Mouse (Mus musculus): ENCODE measurements around the gene Sh3rf3.

The Sh3rf3 gene

DNA sequence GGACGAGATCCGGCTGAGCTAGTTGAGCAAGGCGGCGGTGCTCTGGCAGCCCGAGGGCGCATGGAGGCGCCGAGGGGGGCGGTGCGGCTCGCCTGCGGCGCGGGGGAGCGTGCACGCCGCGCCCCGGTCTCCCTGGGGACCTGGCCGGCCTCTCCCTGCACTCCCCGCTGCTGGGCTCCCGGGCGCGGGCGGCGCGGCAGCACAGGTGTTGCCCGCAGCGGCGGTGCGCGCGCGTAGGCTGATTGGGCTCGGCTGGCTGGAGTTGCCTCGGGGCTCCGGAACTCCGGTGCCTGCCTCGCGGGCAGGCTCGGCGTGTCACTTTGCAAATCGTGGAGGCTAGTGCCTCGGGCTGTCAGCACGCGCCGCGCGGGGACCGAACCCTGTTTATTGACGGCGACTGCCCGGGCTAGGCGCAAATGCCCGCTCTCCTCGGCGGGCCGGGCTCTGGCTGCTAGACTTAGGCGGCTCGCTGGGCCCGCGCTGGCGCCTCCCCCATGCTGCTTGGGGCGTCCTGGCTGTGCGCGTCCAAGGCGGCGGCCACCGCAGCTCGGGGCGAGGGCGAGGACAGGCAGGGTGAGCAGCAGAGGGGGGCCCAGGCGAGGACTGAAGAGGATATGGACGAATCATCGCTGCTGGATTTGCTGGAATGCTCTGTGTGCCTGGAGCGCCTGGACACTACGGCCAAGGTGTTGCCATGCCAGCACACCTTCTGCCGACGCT lies at the start of gene Sh3rf3:
Gene Sh3rf3, plus strand, starts transcription at position 279 of the 720 bp plus-strand sequence.
- DNase-seq (ENCODE audit: low spot score) = peak; percentile 63

DNA sequence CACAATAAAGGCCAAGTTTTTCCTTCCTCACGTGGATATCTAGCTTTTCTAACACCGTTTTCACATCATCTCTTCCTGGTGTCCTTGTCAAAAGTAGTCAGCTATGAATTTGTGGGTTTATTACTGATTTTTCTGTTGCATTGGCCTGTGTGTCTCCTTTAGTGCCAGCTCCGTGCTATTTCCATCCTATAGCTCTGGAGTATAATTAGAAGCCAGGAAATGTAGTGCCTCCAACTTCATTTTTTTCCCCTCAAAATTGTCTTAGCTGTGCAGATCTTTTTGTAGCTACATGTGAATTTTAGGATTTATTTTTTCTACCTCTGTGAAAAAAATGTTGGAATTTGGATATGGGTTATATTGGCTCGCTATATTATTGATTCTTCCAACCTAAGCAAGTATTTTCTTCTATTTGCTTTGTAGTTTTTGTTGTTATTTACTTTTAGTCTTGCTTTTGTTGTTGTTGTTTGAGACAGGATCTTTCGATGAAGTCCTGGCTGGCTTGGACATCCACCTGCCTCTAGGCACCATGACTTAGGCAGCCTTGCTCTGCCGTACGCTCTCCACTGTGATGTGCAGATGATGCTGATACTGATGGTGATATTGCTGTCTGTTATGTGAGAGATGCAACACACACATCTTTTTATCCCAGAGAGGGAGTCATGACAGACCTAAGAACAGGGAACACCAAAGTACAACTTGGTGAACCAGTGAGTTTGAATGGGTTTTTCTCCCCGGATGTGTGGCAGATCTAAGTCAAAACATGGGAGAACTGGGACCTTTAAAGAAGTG lies 24.5 kb upstream of the Sh3rf3 start:
- no peak for DNase-seq (ENCODE audit: low spot score)

DNA sequence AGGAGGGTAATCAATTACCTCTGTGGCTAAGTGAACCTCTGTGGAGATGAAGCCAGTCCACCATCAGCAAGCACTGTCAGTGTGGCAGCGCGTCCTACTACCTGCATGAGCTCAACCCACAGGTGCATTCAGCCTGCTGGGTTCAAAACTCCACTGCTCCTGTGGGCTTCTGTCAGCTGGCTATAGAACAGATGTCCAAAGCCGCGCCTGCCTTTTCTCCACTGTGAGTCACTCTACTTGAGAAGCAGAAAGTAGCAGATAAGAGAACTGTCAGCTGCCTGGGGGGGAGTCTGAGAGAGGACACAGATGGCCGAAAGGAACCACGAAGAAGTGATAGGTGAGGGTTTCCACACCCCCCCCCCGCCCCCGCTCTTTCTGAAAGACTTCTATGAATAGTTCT lies 15.6 kb upstream of the Sh3rf3 start:
- no peak for DNase-seq (ENCODE audit: low spot score)

DNA sequence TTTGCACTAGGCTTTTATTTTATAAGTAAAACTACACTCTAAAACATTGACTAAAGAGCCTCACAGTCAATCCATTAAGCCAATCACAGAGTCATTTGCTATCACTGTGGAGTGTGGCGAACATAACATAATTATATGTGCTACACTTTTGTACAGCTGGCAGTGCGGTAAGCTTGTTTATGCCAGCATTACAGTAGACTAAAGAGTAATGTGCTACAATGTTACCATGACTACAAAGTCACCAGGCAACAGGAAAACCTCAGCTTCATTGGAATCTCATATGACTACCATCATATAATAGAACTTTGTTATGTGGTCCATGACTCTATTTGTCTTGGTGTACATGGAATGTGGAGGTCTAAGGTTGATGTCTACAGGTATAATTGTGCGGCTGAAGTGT lies 15.0 kb upstream of the Sh3rf3 start:
- no peak for DNase-seq (ENCODE audit: low spot score)

DNA sequence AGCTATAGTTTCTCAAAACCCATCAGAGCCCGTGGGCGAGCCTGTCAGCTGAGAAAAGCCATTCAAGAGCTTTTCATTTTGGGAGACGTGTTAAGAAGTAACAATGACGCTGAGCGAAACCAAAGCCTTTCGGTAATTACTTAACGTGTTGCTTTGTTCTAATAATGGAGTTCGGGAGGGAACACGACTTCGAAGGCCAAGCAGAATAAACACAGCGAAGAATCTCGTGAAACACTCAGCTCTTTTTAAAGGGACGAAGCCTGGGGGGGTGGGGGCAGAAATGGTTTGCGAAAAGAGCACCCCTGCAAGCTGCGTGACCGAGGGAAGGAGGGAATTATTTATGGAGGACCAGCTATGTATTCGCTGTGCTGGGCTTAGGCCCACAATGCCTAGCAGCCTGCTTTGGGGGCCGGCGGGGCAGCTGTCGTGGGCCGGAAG lies 12.1 kb upstream of the Sh3rf3 start:
- DNase-seq (ENCODE audit: low spot score) = no peak

DNA sequence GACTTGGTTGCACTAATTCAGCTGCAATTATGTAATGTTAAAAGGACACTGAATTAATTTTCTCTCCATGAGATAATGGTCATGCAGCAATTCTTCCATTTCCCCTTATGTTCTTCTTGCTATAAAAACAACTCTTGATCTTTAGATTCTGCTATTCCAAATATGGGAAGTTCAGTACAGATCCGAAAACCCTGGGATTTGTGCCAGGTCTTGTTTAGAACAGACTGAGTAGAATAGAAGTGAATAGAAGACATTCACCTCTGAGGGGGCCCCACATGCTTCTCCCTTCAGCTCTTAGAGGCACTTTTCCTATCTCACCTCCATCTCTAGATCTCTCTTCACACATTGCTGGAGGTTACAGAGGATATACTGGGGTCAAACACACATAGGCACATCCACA lies 10.8 kb upstream of the Sh3rf3 start:
- no peak for DNase-seq (ENCODE audit: low spot score)

DNA sequence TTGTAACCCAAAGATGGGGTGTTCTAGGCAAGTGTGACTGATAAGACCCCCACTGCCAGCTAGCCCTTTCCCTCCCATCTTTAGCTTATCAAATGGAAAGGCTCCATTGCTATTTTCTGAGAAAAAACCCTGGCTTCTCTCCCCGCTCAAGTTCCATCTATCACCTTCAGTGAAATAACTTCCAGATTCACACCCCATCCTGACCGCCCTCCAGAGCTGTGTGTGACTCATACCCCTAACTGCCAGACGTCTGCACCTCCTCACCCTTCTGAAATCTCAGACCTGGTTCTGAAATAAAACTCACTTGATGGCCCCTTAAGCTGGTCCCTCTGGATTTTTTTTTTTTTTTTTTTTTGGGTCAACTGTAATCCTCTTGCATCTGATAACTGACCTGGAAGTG lies 5.2 kb upstream of the Sh3rf3 start:
- no peak for DNase-seq (ENCODE audit: low spot score)

DNA sequence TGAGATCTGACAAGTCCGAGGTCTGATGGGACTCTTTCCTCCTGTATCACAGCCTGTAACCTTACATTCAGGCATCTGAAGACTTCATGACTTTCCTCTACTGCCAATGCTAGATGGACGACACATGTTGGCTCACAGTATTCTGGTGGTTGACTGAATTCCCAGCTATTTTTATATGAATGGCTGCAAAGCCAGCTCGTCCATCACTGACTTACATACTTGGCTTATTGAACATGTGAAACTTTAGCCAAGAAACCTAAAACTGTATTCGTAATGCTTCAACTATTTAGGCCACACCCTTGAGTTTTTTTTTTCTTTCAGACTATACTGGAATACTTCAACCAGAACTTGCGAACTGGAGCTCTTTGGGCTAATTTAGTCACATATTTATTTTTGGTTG lies 3.0 kb upstream of the Sh3rf3 start:
- DNase-seq (ENCODE audit: low spot score) = no peak

DNA sequence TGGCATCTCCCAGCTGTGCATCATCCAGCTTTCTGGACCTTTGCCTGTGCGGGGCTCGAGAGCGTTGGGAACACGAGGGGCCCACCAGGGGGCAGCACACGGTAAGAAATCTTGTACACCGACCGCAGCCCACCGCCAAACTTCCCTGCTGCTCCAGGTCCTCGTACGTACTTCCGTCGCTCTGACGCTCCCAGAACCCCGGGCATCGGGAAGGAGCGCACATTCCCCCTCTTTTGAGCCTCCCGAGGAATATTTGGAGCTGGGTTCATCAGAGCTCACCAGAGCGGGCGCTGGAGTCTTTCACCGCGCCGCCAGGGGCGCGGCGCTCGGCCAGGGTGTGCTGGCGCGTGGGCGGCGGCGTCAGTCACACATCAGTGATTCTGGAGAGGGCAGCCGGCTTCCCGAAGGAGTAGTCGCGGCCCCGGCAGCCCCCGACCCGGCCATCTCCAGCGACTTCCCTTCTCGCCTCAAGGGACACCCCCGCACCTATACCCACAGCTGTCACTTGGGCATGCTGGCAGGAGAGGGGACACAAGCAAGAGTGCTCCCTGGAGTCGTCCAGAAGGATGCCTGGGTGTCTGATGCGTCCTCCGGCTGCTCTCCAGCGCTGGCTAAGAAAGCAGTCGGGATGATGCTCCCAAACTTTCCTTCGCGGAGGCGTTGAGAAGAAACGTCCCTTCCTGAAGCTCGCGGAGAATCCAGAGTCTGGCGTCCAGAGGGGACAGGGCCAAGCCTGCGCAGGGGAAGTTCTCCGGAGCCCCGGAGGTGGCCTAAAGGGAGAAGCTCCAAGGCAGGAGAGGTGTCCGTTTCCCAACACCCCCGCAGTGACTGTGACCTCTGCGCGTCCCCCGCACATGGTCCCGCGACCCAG lies 714 bp upstream of the Sh3rf3 start:
- DNase-seq (ENCODE audit: low spot score) = peak; percentile 98

DNA sequence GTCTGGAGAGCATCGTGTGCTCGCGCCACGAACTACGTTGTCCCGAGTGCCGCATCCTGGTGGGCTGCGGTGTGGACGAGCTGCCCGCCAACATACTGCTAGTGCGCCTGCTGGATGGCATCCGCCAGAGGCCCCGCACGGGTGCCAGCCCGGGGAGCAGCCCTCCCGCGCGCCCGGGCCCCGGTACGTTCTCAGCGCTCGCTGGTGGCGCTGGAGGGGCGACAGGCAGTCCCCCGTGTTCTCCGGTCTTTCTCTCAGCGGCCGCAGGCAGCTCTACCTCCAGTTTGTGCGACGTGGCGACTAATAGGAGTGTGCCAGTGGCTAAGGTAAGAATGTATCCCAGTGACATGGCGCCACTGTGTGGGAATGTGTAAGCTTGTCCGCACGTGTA lies 637 bp downstream of the Sh3rf3 start:
- DNase-seq (ENCODE audit: low spot score) = peak; percentile 55

DNA sequence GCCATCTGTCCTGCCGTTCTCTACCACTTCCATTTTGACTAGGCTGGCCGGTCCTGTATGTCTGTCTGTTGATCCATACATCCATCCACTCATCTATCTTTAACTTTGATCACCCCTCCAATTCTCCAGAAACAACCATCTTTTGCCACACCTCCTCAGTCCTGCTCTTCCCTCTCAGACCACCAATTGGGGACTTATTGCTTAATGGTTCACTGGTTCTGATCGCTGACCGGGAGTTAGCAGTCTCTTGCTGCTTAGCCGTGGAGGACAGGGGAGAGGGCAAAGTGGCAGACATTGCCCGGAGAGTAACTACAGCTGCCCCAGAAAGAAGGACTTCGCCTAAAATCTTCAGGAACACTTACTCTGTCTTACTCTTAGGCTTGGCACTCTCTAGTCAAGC lies 1.3 kb downstream of the Sh3rf3 start:
- peak; percentile 53 for DNase-seq (ENCODE audit: low spot score)

DNA sequence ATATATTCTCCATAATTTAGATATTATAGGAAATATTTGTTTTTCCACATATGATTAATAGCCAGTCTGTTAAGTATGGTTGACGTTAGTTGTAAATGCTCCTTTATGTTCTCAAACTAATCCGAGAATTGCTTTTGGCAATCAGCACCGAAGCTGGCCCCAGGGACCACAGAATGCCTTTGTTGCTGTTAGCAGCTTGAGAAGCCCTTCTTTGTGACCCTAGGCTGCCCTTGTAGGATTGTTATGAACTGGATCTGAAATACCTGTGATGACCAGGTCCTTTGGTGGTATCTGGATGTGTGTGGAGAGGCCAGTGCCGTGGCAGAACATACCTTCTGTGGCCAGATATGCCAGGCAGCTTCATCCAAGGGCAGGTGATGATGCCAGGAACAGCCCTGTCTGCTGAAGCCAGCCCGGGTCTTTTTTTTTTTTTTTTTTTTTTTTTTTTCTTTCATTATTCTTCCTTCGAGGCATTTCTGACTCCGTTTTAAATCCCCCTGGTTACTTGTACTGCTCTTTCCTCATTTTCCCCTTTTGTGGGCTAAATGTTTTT lies 10.9 kb downstream of the Sh3rf3 start:
- DNase-seq (ENCODE audit: low spot score) = no peak

DNA sequence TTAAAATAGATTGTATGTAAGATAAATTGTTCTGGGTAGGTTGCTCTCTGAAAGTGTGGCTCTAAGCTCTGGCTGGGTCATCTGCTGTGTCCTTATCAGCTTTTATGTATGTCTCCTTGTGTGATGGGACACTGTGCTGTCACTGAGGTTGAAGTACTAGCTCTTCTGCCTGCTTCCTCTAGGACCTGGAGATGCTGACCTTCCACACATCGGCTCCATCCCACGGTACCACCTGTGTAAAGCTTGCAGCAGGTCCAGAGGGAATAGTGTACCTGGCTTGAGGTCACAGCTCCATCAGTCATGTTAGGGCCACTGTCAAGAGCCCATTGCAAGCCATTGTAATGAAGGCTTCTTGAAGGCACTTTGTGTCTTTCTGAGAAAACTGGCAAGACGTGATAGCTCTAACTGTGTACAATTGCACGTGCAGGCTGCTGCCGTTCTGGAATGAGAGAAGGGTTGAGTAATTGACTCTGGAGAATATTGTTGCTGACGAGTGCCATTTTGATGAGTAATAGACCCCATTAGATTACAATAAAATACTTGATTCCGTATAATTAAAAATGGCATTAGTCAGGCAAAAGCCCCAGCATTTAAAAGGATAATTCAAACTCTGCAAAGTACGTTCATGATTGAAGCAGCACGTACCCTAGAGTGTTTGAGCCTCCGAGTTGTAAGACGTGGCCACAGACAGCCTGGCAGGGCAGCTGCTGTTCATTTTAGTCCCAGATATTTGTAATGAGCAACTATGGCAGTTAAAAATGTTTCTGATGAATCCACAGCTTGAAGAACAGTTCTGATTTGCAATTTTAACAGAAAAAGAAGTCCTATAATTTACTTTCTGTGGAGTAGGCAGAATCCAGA lies 16.3 kb downstream of the Sh3rf3 start:
- DNase-seq (ENCODE audit: low spot score) = no peak

DNA sequence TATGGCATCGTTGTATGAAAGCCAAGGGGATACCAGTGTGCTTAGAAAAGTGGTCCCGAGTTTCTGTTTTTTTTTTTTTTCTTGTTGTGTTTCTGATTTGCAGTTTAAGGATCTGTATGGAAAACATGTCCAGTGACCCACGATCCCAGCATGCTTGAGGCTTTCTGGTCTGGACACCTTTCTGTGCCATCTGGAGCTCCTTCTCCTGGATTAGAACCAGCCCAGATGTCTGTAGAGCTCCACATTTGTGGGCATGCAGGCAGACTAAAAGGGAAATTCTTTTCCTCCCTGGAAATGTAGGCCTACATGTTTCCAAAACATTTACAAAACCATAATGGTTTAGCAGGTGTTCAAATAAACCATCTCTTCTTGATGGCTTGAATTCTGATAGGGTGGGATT lies 20.0 kb downstream of the Sh3rf3 start:
- no peak for DNase-seq (ENCODE audit: low spot score)

DNA sequence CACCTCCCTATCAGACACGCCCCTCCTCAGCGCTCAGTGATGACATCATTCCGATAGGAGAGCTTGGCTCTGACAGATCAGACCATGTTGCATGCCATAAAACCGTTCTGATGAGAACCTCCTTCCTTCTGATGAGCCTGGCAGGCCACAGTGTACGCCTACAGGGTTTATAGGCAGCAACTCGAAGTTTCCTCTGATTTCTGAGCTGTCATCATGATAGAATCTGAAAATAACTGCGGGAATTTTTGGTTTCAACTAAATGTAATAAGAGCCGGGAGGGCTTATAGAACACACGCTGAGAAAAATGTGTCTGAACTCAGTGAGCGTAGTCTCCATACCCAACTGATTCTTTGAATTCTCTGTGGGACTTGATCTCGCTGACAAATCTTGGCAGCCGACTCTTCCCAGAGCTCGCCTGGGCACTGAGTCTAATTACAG lies 20.6 kb downstream of the Sh3rf3 start:
- DNase-seq (ENCODE audit: low spot score) = no peak

DNA sequence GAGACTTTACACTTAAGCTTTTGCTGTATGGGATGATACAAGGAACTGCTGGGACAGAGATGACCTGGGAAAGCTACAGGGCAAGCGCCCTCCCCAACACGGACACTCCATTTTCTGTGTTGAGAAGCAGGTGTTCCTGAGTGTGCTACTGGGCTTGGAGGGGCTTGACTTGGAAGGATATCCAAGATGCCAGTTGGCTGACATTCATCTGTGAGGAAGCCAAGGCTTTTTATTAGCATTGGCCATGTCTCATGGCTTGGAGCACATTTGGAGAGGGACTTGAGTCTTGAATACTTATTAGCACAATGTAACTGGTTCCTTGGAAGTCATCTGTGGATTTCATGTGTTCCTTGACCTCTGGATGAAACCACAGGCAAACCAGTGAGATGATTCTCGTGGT lies 23.2 kb downstream of the Sh3rf3 start:
- no peak for DNase-seq (ENCODE audit: low spot score)

DNA sequence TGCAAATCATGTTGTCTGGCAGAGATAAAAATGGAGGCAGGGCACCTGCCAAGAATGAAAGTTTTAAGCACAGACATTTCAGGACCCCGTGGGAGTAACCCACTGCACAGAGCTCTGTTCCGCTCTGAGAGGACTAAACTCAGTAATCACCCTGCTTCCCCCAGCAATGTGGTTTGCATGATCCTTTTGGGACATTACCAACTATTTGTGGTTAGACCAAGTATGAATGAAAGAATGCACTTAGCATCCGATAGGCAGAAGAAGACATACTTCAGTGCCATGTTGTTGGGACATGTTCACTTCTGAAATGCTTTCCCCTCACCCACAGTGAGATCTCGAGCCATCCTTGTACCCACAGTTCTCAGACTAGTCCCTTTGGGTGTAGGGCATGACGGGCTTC lies 24.3 kb downstream of the Sh3rf3 start:
- no peak for DNase-seq (ENCODE audit: low spot score)

DNA sequence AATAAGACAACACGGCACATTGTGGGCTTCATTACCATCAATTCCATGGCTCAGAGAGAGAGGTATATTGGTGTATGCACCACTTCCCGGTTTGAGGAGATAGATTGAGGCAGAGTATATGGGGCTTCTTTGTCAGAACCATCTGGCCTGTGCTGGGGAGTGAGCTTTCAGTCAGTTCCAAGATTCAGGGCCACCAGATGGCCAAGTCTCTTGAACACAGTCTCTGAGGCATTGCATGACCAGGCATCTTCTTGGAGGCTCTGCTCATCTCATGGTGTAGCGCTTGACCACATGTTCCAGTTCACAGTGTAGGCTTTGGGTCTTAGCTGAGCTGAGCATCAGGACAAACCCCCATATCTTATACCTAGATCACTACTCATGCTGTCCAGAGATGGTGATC lies 28.8 kb downstream of the Sh3rf3 start:
- no peak for DNase-seq (ENCODE audit: low spot score)

DNA sequence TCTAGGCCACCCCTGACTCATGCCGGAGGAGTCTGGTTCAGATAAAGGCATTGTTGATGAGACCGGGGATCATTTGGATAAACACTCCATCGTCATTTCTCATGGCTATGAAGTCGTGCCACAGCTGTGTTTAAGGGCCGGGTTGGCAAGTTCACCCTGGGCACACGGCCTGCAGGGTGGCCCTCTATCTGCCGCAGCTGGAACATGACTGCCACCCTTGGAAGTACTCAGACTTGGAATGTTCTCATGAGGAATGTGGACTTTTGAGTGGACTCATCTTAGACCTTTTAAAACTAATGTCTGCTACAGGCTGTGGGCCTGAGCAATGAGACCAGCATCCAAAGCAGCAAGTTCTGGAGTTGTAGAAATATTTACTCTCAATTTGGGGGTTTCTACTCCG lies 29.9 kb downstream of the Sh3rf3 start:
- DNase-seq (ENCODE audit: low spot score) = no peak

DNA sequence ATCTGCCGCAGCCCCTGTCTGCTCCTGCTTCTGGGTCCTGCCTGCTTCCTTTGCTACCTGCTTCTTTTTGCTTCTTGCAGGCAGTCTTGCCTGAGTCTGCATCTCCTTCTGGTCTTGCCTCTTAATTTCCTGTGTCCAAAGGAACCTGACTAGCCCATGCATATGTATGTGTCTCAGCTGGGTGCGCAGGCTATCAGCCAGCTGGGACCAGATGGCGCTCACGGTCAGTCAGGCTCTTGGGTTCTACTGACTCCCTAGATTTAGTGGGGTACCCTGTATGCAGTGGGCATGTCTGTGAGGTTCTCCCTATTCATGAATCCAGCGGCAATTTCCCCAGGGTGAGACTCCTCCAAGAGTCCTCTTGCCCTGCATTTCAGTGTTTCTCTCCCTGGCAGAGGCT lies 35.0 kb downstream of the Sh3rf3 start:
- DNase-seq (ENCODE audit: low spot score) = no peak

DNA sequence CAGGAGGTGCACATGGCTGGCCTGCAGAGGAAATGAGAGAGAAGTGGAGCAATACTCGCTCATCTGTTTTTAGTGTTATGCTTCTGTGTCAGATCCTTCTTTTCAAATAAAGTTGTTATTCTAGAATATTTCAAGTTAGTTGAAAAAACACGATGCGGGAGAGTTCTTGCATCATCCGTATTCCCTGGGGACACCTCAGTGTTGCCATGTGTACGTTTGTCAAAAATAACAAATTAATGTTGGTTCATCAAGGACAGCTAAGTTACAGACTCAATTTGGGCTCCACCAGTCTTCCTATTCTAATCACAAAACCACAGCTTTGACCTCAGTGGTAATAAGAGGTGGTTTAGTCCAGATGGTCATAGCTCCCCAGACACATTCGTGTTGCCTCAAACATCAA lies 35.4 kb downstream of the Sh3rf3 start:
- DNase-seq (ENCODE audit: low spot score) = no peak
